Mouse (Mus musculus) E14TG2a.4 (cell line): ENCODE results near the gene Abcb9.

ENCODE experiments used
- CTCF ChIP-seq: conservative IDR thresholded peaks from 2 replicates; pipeline ENCODE4 v1.5.1; 2014; ENCODE audit warnings: low read length
- NANOG ChIP-seq: IDR thresholded peaks from 2 replicates; pipeline ENCODE4 v1.6.1; 2014; ENCODE audit warnings: borderline replicate concordance, low read length, mixed read lengths
- POU5F1 ChIP-seq: IDR thresholded peaks from 2 replicates; pipeline ENCODE4 v1.6.1; 2014; ENCODE audit warnings: low read length, borderline replicate concordance

- no peak for TF ChIP-seq CTCF
- TF ChIP-seq POU5F1, result no peak
- no peak for TF ChIP-seq NANOG
Observed at GRCm38 (mm10) chr5:124119204-124119603, 23.6 kb upstream of the Abcb9 start.
